Mouse (Mus musculus) lung, postnatal 10 days (tissue): ENCODE results near the gene Fes.
"Not testable (repeated sequence)": the region's sequence is repeated elsewhere in the genome, so short reads cannot be mapped to it uniquely, and the experiment has no call there.

Source experiments
- DNase-seq: peaks from one replicate; pipeline ENCODE4 v3.0.0; 2021

Fes gene

DNA sequence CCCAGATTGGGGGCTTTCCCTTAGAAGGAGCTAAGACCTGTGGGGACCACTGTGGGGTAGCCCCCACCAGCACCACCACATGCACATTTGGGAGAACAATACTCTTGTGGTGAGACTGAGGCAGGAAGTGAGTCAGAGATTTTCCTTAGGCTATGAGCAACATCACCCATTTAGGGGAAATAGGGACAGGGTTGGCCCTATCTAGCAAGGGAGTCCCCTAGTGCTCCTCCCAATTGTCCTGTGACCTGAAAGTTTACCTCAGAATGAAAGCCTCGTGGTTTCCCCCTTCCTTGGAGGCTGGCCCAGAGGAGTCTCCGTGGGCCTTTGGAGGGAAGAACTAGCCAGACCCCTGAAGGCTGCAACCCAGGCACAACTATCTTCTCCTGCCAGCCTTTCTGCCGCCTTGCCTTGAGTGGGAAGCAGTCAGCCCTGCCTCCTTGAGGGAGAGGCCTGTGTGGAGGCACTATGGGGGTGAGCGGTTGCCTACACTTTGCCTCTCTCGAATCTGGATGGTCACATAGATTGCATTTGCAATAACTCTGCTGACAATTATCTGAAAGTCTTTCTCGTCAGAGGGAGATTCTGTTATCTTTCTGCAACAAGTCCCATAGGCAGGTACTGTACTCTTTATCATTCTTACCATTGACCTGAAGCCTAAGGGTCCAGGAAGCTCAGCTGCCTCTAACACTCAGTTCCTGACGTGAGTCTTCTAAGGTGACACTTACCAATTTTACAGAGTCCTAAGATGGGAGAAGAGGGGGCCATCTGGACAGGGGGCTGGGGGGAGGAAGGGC lies 16.6 kb upstream of the Fes start:
- DNase-seq: peak; percentile 43

GRCm38 (mm10) chr7:80403551-80403950 lies 15.8 kb upstream of the Fes start:
- DNase-seq: peak; percentile 93

DNA sequence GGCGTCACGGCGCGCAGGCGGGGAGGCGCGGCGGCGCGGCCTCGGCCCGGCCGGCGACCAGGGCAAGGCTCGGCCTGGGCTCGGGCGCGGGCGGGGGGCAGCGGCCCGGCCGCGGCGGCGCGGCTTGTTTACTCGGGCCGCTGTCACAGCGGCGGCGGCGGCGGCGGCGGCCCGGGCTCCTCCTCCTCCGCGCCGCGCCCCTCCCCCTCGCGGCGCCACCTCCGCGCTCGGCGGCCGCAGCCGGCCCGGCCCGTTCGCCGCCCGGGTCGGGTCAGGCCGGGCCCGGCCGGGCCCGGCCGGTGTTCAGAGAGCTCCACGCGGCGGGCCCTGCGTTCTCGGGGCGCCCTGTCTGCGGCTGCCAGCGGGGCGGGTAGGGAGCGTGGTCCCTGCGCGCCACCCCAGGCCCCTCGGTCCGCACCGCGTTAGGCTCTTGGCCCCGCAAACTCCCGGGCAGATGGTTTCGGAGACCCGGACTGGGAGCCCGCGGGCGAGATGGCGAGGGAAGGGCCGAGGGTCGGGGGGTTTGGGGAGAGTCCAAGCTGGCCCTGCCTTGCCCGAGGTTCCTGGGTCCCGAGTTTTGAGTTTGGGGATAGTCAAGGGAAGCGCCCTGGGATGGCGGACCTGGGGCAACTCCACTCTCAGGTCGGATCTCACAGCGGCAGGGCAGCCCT lies 15.0 kb upstream of the Fes start:
- DNase-seq: peak; percentile 77

- peak; percentile 65 for DNase-seq
Observed at GRCm38 (mm10) chr7:80401860-80402641, 14.3 kb upstream of the Fes start.

DNA sequence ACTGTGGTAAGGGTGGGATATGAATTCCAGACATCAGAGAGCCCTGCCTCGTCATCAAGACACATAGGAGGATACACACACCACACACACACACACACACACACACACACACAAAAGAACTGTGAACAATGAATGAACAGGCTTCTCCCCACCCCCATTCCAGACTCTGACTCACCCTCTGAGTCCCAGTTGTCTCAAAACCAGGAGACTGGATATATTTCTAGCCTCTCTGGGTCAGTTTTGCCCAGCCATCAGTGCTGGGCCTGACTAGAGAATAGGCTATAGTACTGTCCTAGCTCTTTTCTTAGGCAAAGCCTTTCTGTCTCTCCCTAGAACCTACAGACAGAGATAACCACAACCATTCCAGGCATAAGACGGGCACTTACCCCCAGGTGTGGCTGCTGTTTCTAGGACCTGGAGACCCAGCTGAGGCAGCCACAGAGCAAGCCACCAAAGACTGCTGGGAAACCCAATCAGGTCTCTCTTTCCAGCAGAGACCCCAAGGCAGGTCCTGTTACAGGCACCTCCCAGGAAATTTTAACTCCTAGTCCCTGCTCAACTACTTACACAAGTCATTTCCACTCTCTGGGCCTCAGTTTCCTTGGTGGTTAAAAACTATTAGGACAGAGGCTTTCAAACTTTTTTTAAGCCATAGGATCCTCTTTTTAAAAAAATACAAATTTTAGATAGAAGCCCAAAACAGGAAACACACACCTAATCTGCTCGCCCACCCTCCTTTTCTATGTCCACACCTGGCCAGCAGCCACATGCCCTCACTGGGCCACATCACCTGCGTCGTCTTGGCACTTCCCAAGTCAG lies 13.5 kb upstream of the Fes start:
- peak; percentile 59 for DNase-seq

DNA sequence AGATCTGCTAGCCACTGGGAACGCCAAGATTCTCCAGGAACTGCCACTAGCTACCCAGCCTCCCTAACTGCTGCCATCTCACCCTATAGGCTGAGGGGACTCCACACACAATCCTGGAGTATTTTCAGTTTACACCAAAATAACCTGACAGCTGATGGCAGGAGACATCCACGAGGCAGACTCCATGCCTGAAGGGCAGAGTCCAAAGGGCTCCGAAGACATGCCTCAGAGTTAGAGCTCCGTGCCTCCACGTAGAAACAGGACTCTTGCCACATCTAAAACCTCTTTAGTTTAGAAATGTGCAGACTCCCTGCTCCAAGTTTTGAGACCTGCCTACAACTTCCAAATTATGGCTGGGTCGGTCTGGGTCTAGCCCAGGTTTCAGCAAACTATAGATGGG lies 12.8 kb upstream of the Fes start:
- no peak for DNase-seq

DNA sequence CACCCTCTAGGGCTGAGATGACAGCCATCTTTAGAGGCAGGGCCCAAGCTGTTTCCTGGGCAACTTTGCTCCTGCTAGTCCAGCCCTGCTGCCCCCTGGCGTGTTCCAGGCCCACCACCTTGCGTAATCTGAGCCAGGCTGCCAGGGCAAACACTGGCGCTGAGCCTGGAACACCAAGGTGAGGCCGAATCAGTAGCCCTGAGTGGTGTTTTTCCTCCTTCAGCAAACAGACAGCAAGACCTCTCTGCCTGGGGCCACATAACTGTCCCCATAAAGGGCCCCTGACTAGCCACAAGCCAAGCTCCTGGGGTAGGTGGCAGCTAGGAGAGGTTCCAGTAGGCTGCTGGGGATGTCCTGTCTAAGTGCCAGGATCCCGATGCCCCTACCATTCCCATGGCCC lies 12.4 kb upstream of the Fes start:
- DNase-seq: peak; percentile 67

DNA sequence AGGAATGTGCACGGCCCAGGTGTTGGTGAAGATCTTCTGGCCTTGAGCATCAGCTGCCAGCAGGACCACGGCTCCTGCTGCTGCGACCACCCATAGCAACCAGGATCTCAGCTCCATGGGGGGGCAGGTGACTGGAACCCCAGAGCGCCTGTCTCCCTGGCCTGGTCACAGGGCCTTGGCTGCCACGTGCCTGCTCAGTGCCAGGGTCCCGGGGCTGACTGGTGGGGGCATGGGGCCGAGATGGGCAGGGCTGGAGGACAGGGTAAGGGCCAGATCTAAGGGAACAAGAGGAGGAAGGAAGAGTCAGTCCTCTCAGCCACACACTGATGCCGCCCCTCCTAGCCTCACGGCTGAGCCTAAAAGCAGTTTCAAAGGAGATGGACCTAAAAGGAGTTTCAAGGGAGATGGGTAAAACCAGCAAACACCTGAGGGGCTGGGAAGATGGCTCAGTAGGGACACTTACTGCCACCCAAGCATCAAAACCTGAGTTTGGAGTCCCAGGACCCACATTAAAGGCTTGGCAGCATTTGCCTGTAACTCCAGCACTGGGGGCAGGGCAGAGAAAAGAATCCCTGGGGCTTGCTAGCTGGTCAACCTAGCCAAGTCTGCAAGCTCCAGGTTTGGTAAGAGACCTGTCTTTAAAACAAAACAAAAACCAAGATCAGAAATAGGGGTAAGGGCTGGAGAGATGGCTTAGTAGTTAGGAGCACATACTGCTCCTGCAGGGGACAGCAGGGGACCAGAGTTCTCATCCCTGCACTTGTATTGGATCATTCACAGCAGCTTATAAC lies 11.1 kb upstream of the Fes start:
- no peak for DNase-seq

DNA sequence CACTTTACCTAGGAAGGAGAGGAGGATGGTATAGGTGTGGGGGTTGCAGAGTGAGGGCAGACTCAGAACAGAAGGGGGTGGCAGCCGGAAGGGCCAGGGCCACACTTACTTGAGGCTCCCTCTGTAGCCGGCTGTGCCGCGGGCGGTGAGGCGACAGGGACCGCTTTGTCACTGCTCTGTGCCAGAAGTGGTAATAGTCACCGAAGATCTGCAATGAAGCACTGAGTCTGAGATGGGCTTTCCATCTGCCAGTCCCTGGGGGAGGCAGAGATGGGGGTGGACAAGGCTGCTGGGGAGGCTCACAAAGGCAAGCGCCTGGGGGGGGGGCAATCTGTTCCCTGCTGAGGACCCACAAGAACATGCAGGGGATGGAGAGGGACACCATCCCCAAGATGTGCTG lies 10.2 kb upstream of the Fes start:
- DNase-seq: no peak

DNA sequence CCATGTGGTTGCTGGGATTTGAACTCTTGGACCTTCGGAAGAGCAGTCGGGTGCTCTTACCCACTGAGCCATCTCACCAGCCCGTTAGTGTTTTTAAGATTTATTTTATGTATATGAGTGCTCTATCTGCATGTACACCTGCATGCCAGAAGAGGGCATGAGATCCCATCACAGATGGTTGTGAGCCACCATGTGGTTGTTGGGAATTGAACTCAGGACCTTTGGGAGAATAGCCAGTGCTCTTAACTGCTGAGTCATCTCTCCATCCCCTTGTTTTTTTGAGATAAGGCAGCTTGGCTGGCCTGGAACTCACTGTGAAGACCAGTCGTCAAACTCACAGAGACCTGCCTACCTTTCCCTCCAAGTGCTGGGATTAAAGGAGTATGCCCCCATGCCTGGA lies 8.7 kb upstream of the Fes start:
- not testable (repeated sequence) for DNase-seq

GRCm38 (mm10) chr7:80394600-80394999 lies 6.9 kb upstream of the Fes start:
- no peak for DNase-seq

DNA sequence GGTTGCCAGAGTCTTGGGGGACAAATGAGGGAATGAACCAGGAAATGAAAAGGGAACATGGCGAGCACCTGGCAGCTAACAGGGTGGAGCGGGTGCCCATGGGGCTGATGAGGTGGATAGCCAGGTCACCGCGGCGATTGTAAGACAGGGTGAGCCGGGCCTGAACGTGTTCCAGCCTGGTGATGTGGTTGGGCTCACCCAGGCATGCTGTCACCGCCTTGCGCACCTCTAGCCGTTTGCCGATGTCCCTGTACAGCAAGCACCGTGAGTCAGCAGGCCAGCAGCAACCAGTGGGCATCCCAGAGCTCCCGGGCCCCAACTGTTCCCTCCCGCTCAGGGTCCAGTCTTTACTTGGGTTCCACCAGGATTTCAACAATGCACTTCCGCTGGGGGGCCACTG lies 4.4 kb upstream of the Fes start:
- DNase-seq: no peak

DNA sequence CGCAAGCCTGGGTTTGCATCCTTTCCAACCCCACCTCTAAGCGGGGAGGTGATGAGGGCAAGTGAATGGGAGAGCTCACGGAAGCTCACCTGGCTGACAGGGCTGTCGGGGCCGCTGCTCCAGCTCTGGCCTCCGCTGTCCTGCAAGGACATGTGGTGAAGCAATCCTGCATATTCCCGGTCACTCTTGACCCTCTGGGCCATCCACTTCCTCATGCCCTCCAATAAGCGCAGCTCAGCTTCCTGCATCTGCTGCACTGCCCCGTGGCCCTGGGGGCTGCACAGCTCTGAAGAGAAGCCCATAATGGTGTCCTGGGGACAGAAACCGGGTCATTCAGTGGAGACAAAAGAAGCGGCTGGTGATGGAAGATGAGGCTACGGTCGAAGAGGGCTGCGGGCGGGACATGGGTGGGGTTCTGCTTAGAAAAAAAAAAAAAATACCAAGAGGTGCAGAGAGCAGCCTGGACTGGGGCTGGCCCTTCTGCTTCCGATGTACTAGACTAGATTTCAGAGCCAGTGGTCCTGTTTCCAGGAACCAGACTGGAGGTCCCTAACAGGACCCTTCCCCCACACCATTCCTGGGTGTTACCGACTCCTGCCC lies 613 bp downstream of the Fes start:
- DNase-seq: peak; percentile 48

- DNase-seq: peak; percentile 95
Observed at GRCm38 (mm10) chr7:80386235-80386930, 1.4 kb downstream of the Fes start.

- DNase-seq: no peak
Observed at GRCm38 (mm10) chr7:80382919-80383318, 4.8 kb downstream of the Fes start.

- peak; percentile 61 for DNase-seq
Observed at GRCm38 (mm10) chr7:80379531-80379930, 8.2 kb downstream of the Fes start.

DNA sequence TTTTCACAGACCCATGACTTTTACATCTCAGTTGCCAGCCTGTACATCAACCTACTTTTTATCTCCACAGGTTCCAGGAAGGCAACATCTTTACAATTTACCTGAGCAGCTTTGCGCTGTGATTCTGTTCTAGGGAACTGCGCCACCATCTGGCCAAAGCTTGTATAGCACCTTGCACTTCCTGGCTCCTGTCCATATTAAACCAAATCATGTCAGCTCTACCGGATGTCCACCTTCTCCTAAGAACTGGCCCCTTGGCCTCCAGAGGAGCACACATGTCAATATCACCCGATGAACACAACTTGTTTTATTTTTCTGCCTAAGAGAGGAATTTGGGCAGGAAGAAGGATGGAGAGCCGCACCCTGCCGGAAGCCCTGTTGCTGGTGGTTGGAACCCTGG lies 10.3 kb downstream of the Fes start:
- DNase-seq: peak; percentile 79

- no peak for DNase-seq
Observed at GRCm38 (mm10) chr7:80376192-80376591, 11.6 kb downstream of the Fes start.

- DNase-seq: no peak
Observed at GRCm38 (mm10) chr7:80375376-80376039, 12.2 kb downstream of the Fes start.

GRCm38 (mm10) chr7:80374733-80375132 lies 13.0 kb downstream of the Fes start:
- DNase-seq: no peak
